Mouse (Mus musculus): ENCODE data around the gene Gm21028. TPM values are rescaled to one million over a fixed set of nuclear protein-coding genes. Genes with fewer than 3 reads are reported as not detected.
"Not testable (repeated sequence)": the region's sequence is repeated elsewhere in the genome, so short reads cannot be mapped to it uniquely, and the experiment has no call there.

Gm21028 gene
- not detected in 2 replicates for polyA plus RNA-seq (2015; fragmentation: Nextera tagmentation; extraction: Ambion mirVana)

DNA sequence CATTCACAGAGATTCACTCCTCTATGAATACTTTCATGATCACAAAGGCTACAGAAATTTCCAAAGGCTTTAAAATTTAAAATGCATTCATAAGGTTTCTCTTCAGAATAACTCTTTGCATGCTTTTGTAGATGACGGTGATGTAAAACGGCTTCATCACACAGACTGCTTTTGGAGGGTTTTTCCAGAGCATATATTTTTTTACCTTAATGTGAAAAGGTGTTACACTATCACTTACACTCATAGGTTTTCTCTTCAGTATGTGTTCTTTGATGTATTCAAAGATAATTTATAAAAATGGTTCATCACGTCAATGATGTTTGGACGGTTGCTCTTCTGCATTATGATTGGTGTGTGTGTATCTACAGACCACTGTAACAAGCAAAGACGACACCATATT lies at the start of gene Gm21028:
Gene Gm21028 (minus strand): TSS at position 101 of the 400 bp plus-strand sequence.
- WGBS, result 92% methylated on average over 5 of the region's 5 CpGs

DNA sequence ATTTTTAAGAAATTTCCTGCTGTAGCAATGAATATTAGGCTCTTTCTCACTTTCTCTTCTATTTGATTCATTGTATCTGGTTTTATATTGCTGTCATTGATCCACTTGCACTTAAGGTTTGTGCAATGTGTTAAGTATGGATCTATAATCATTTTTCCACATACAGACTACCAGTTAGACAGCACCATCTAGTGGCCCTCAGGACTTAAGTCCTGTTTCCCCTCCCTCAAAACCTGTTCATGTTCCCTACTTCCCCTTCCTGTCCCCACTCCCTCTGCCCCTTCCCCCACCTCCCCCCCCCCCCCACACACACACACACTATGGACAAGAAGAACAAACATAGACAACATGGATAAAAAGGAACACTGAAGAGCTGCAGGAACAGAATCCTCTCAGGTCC lies 17.3 kb upstream of the Gm21028 start:
- not testable (repeated sequence) for ATAC-seq; H3K27me3 ChIP-seq; H3K9ac ChIP-seq (replicated peaks); H3K4me3 ChIP-seq (replicated peaks); H3K36me3 ChIP-seq; H3K4me1 ChIP-seq (replicated peaks); H3K4me2 ChIP-seq (replicated peaks); H3K27ac ChIP-seq
- peaks cover 59% of the 10 kb centered on the region for H3K9me3 ChIP-seq

More for the DNA sequence above, at the start of gene Gm21028:
- H3K4me2 ChIP-seq (replicated peaks), result no peak within 1 kb of the TSS
- ATAC-seq, result no peak
- H3K4me1 ChIP-seq (replicated peaks), result no peaks in the 10 kb centered on the region
- no peak within 1 kb of the TSS for H3K4me3 ChIP-seq (replicated peaks)
- peaks cover 58% of the 10 kb centered on the region for H3K9me3 ChIP-seq
- H3K27ac ChIP-seq, result no peak within 1 kb of the TSS
- peaks cover 6% of the 10 kb centered on the region for H3K36me3 ChIP-seq
- H3K27me3 ChIP-seq, result no peaks in the 10 kb centered on the region
- no peak within 1 kb of the TSS for H3K9ac ChIP-seq (replicated peaks)

- peaks cover 45% of the 10 kb centered on the region for H3K9me3 ChIP-seq
- WGBS, result 89% methylated on average over 11 of the region's 11 CpGs
- H3K4me3 ChIP-seq (replicated peaks); H3K27me3 ChIP-seq; H3K27ac ChIP-seq; H3K9ac ChIP-seq (replicated peaks); H3K36me3 ChIP-seq; H3K4me2 ChIP-seq (replicated peaks); ATAC-seq; H3K4me1 ChIP-seq (replicated peaks): not testable (repeated sequence)
Measured at GRCm38 (mm10) chr7:42592413-42592812, 14.0 kb upstream of the Gm21028 start, which contains the start of gene Zfp977. Gene Zfp977, minus strand, starts transcription at chr7:42592547.

DNA sequence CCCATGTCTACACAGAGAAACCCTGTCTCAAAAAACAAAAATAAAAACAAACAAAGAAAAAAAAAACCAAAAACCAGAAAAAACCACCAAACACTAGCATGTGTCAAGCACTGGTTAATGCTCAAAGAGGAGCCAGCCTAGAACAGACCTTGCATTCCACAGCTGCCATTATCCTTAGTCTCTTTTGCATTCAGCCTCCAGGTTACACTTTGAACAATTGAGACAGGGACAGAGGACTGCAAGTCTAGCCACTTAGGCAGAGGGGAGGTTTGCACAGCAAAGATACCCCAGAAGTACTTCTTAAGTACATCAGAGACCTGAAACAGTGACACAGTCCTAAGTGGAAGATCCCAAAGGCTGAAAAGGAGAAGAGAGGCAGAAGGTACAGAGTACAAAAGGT lies 12.9 kb upstream of the Gm21028 start:
- H3K9me3 ChIP-seq, result peaks cover 46% of the 10 kb centered on the region
- H3K27me3 ChIP-seq; H3K36me3 ChIP-seq; H3K27ac ChIP-seq; H3K4me1 ChIP-seq (replicated peaks); H3K9ac ChIP-seq (replicated peaks); ATAC-seq; H3K4me2 ChIP-seq (replicated peaks); H3K4me3 ChIP-seq (replicated peaks): not testable (repeated sequence)

GRCm38 (mm10) chr7:42551766-42552165 lies 26.6 kb downstream of the Gm21028 start:
- 66% methylated on average over 3 of the region's 3 CpGs for WGBS
- H3K27ac ChIP-seq, result no peak overlapping the region
- ATAC-seq, result no peak
- no peaks in the 10 kb centered on the region for H3K27me3 ChIP-seq
- peaks cover 16% of the 10 kb centered on the region for H3K9me3 ChIP-seq
- H3K4me3 ChIP-seq (replicated peaks), result no peak overlapping the region
- H3K9ac ChIP-seq (replicated peaks), result no peak overlapping the region
- no peak overlapping the region for H3K4me2 ChIP-seq (replicated peaks)
- H3K36me3 ChIP-seq, result no peaks in the 10 kb centered on the region
- H3K4me1 ChIP-seq (replicated peaks), result no peaks in the 10 kb centered on the region

Small RNA genes lying within 50 kb of the gene (microRNA-seq; reads per million reads assigned to microRNA genes)
- gene Gm24938, result not detected

Other genes with a start within 250 kb of the Gm21028 start
- not detected in 2 replicates for gene 4933421I07Rik, start 130.5 kb downstream of the Gm21028 start, polyA plus RNA-seq (2015; fragmentation: Nextera tagmentation; extraction: Ambion mirVana)
- gene Zfp141, start 72.8 kb downstream of the Gm21028 start, polyA plus RNA-seq (2015; fragmentation: Nextera tagmentation; extraction: Ambion mirVana), result 14.7 and 16.2 TPM in 2 replicates
- gene Zfp977, start 14.0 kb upstream of the Gm21028 start, polyA plus RNA-seq (2015; fragmentation: Nextera tagmentation; extraction: Ambion mirVana), result 1.3 and 2.1 TPM in 2 replicates
- gene Zfp976, start 64.0 kb upstream of the Gm21028 start, polyA plus RNA-seq (2015; fragmentation: Nextera tagmentation; extraction: Ambion mirVana), result 2.8 and 2.9 TPM in 2 replicates
- 7.2 and 7.3 TPM in 2 replicates for gene Zfp975, start 114.2 kb upstream of the Gm21028 start, polyA plus RNA-seq (2015; fragmentation: Nextera tagmentation; extraction: Ambion mirVana)
- not detected in 2 replicates for gene Gm17067, start 148.4 kb upstream of the Gm21028 start, polyA plus RNA-seq (2015; fragmentation: Nextera tagmentation; extraction: Ambion mirVana)
- gene Vmn2r62, start 214.9 kb upstream of the Gm21028 start, polyA plus RNA-seq (2015; fragmentation: Nextera tagmentation; extraction: Ambion mirVana), result not detected in 2 replicates